Mouse (Mus musculus): ENCODE results near the gene Aff1.

DNA sequence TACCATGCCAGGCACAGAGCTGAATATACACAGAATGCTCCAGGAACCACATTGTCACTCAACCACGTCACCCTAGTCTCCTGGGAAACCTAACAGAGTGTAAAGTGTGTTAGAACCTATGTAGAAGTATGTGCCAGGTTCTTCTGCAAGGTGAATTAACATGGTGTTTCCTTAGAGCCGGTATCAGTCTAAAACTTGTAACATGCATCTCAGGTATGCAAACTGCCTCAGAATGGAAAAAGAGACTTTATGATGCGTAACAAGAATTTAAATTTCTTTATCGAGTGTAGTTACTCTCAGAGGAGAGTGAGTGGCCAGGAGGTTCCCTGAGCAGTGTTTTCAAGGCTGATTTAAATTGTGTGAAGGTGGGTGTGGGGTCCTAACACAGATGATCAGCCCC is 85.3 kb downstream of the Aff1 start:
- TF ChIP-seq GATA1 (IDR thresholded peaks at IDR 0.05; ENCODE audit: low read length), result no peak
- TF ChIP-seq TAL1 (IDR thresholded peaks at IDR 0.05; ENCODE audit: low read length), result no peak
